Mouse (Mus musculus): ENCODE measurements at regions not wholly inside any gene's neighbourhood (a gene's known extent, or its start where the extent isn't known, plus 50 kb on each side); places are given as distances from the start of the nearest gene placed in this dataset.

GRCm38 (mm10) chr9:73258171-73258570, 144.9 kb downstream of the Rsl24d1 start:
- Histone ChIP-seq H3K4me2 (no peak overlapping the region), H3K9me3 (no peaks in the 10 kb centered on the region), H3K36me3 (no peaks in the 10 kb centered on the region), H3K4me1 (0 out of 2 replicates have a peak, but pooled peaks cover 3% of the 10 kb centered on the region), H3K27me3 (no peaks in the 10 kb centered on the region), H3K9ac (no peak overlapping the region), H3K4me3 (no peak overlapping the region), H3K27ac (no peak overlapping the region)
- 47% methylated on average over 9 of the region's 9 CpGs for WGBS
- no peak for ATAC-seq (ENCODE audit: borderline replicate concordance, extremely low read depth, low FRiP score, low TSS enrichment)

- 78% methylated on average over 8 of the region's 8 CpGs for WGBS
- ATAC-seq (ENCODE audit: borderline replicate concordance, extremely low read depth, low FRiP score, low TSS enrichment) = no peak
Observed at GRCm38 (mm10) chr9:73258640-73259039, 145.4 kb downstream of the Rsl24d1 start.

GRCm38 (mm10) chr9:73262711-73263110, 149.5 kb downstream of the Rsl24d1 start:
- 65% methylated on average over 5 of the region's 5 CpGs for WGBS
- H3K4me2 ChIP-seq = no peak overlapping the region
- H3K9me3 ChIP-seq = no peaks in the 10 kb centered on the region
- no peaks in the 10 kb centered on the region for H3K36me3 ChIP-seq
- H3K27ac ChIP-seq = no peak overlapping the region
- H3K4me3 ChIP-seq = no peak overlapping the region
- no peak overlapping the region for H3K9ac ChIP-seq
- H3K4me1 ChIP-seq = 0 out of 2 replicates have a peak, but pooled peaks cover 3% of the 10 kb centered on the region
- no peak for ATAC-seq (ENCODE audit: borderline replicate concordance, extremely low read depth, low FRiP score, low TSS enrichment)
- no peaks in the 10 kb centered on the region for H3K27me3 ChIP-seq

More at GRCm38 (mm10) chr9:73258640-73259039, 145.4 kb downstream of the Rsl24d1 start:
- H3K27ac ChIP-seq = no peak overlapping the region
- H3K4me1 ChIP-seq = 0 out of 2 replicates have a peak, but pooled peaks cover 3% of the 10 kb centered on the region
- no peaks in the 10 kb centered on the region for H3K9me3 ChIP-seq
- no peak overlapping the region for H3K9ac ChIP-seq
- H3K27me3 ChIP-seq = no peaks in the 10 kb centered on the region
- H3K36me3 ChIP-seq = no peaks in the 10 kb centered on the region
- H3K4me3 ChIP-seq = no peak overlapping the region
- H3K4me2 ChIP-seq = no peak overlapping the region

GRCm38 (mm10) chr9:73270249-73270648, 157.0 kb downstream of the Rsl24d1 start:
- Histone ChIP-seq H3K9ac (no peak overlapping the region), H3K4me1 (no peaks in the 10 kb centered on the region), H3K4me2 (no peak overlapping the region), H3K4me3 (no peak overlapping the region), H3K27me3 (no peaks in the 10 kb centered on the region), H3K36me3 (no peaks in the 10 kb centered on the region), H3K9me3 (no peaks in the 10 kb centered on the region), H3K27ac (no peak overlapping the region)
- ATAC-seq (ENCODE audit: borderline replicate concordance, extremely low read depth, low FRiP score, low TSS enrichment) = no peak; the same call in 1 of the 2 replicates
- 54% methylated on average over 5 of the region's 5 CpGs for WGBS

- ATAC-seq (ENCODE audit: borderline replicate concordance, extremely low read depth, low FRiP score, low TSS enrichment) = no peak
- H3K4me3 ChIP-seq = no peak overlapping the region
- no peaks in the 10 kb centered on the region for H3K9me3 ChIP-seq
- H3K4me1 ChIP-seq = no peaks in the 10 kb centered on the region
- H3K9ac ChIP-seq = no peak overlapping the region
- no peaks in the 10 kb centered on the region for H3K27me3 ChIP-seq
- no peak overlapping the region for H3K27ac ChIP-seq
- H3K4me2 ChIP-seq = no peak overlapping the region
- WGBS = 64% methylated on average over 2 of the region's 2 CpGs
- no peaks in the 10 kb centered on the region for H3K36me3 ChIP-seq
Observed at GRCm38 (mm10) chr9:73272614-73273013, 159.4 kb downstream of the Rsl24d1 start.

- Histone ChIP-seq H3K4me1 (no peaks in the 10 kb centered on the region), H3K9me3 (no peaks in the 10 kb centered on the region), H3K4me3 (no peak overlapping the region), H3K4me2 (no peak overlapping the region), H3K9ac (no peak overlapping the region), H3K36me3 (no peaks in the 10 kb centered on the region), H3K27me3 (no peaks in the 10 kb centered on the region), H3K27ac (no peak overlapping the region)
- no peak for ATAC-seq (ENCODE audit: borderline replicate concordance, extremely low read depth, low FRiP score, low TSS enrichment)
- WGBS = 80% methylated on average over 4 of the region's 4 CpGs
Observed at GRCm38 (mm10) chr9:73273681-73274080, 160.5 kb downstream of the Rsl24d1 start.

GRCm38 (mm10) chr9:73275671-73276070, 162.4 kb downstream of the Rsl24d1 start:
- no peaks in the 10 kb centered on the region for H3K9me3 ChIP-seq
- ATAC-seq (ENCODE audit: borderline replicate concordance, extremely low read depth, low FRiP score, low TSS enrichment) = no peak
- no peaks in the 10 kb centered on the region for H3K36me3 ChIP-seq
- H3K4me3 ChIP-seq = no peak overlapping the region
- no peaks in the 10 kb centered on the region for H3K27me3 ChIP-seq
- no peak overlapping the region for H3K27ac ChIP-seq
- WGBS = 67% methylated on average over 2 of the region's 2 CpGs
- no peaks in the 10 kb centered on the region for H3K4me1 ChIP-seq
- H3K9ac ChIP-seq = no peak overlapping the region
- no peak overlapping the region for H3K4me2 ChIP-seq

- no peak overlapping the region for H3K27ac ChIP-seq
- no peaks in the 10 kb centered on the region for H3K36me3 ChIP-seq
- no peak overlapping the region for H3K4me2 ChIP-seq
- ATAC-seq (ENCODE audit: borderline replicate concordance, extremely low read depth, low FRiP score, low TSS enrichment) = 0 out of 2 replicates have a peak, but pooled peaks have one; percentile 57
- H3K27me3 ChIP-seq = no peaks in the 10 kb centered on the region
- H3K9ac ChIP-seq = no peak overlapping the region
- H3K4me1 ChIP-seq = no peaks in the 10 kb centered on the region
- no peaks in the 10 kb centered on the region for H3K9me3 ChIP-seq
- no peak overlapping the region for H3K4me3 ChIP-seq
- WGBS = 59% methylated on average over 6 of the region's 6 CpGs
Observed at GRCm38 (mm10) chr9:73295287-73295686, 182.1 kb downstream of the Rsl24d1 start.

- 80% methylated on average over 5 of the region's 5 CpGs for WGBS
Observed at GRCm38 (mm10) chr9:73302156-73302918, 189.1 kb downstream of the Rsl24d1 start.

GRCm38 (mm10) chr9:73317048-73317447, 203.8 kb downstream of the Rsl24d1 start:
- no peak overlapping the region for H3K4me3 ChIP-seq
- H3K4me1 ChIP-seq = 0 out of 2 replicates have a peak, but pooled peaks cover 3% of the 10 kb centered on the region
- H3K9me3 ChIP-seq = no peaks in the 10 kb centered on the region
- no peak overlapping the region for H3K4me2 ChIP-seq
- 57% methylated on average over 1 of the region's 1 CpGs for WGBS
- ATAC-seq (ENCODE audit: borderline replicate concordance, extremely low read depth, low FRiP score, low TSS enrichment) = no peak
- H3K9ac ChIP-seq = no peak overlapping the region
- H3K27ac ChIP-seq = no peak overlapping the region
- H3K27me3 ChIP-seq = no peaks in the 10 kb centered on the region
- H3K36me3 ChIP-seq = no peaks in the 10 kb centered on the region

More at GRCm38 (mm10) chr9:73302156-73302918, 189.1 kb downstream of the Rsl24d1 start:
- no peaks in the 10 kb centered on the region for H3K36me3 ChIP-seq
- no peaks in the 10 kb centered on the region for H3K9me3 ChIP-seq
- ATAC-seq (ENCODE audit: borderline replicate concordance, extremely low read depth, low FRiP score, low TSS enrichment) = no peak
- no peaks in the 10 kb centered on the region for H3K4me1 ChIP-seq
- no peak overlapping the region for H3K27ac ChIP-seq
- H3K4me3 ChIP-seq = no peak overlapping the region
- H3K9ac ChIP-seq = no peak overlapping the region
- no peak overlapping the region for H3K4me2 ChIP-seq
- H3K27me3 ChIP-seq = no peaks in the 10 kb centered on the region

- no peak overlapping the region for H3K9ac ChIP-seq
- H3K36me3 ChIP-seq = no peaks in the 10 kb centered on the region
- peak overlapping the region; percentile 29; the same call in 1 of the 2 replicates for H3K27ac ChIP-seq
- no peak overlapping the region for H3K4me2 ChIP-seq
- H3K27me3 ChIP-seq = no peaks in the 10 kb centered on the region
- WGBS = 31% methylated on average over 2 of the region's 2 CpGs
- H3K4me3 ChIP-seq = no peak overlapping the region
- ATAC-seq (ENCODE audit: borderline replicate concordance, extremely low read depth, low FRiP score, low TSS enrichment) = peak; percentile 67; the same call in 1 of the 2 replicates
- H3K9me3 ChIP-seq = no peaks in the 10 kb centered on the region
- 0 out of 2 replicates have a peak, but pooled peaks cover 3% of the 10 kb centered on the region for H3K4me1 ChIP-seq
Observed at GRCm38 (mm10) chr9:73319704-73320307, 206.6 kb downstream of the Rsl24d1 start.

- Histone ChIP-seq H3K4me2 (no peak overlapping the region), H3K4me3 (no peak overlapping the region), H3K4me1 (no peaks in the 10 kb centered on the region), H3K36me3 (no peaks in the 10 kb centered on the region), H3K27me3 (no peaks in the 10 kb centered on the region), H3K9me3 (no peaks in the 10 kb centered on the region), H3K27ac (no peak overlapping the region), H3K9ac (no peak overlapping the region)
- ATAC-seq (ENCODE audit: borderline replicate concordance, extremely low read depth, low FRiP score, low TSS enrichment) = no peak
Observed at GRCm38 (mm10) chr9:73331066-73331465, 217.8 kb downstream of the Rsl24d1 start.

All from lung, embryonic 15.5 days (tissue).